Mouse (Mus musculus): Measurements from ENCODE around the gene Cela3a. TPM values are rescaled to one million over a fixed set of nuclear protein-coding genes. Genes with fewer than 3 reads are reported as not detected.

Gene Cela3a
- polyA plus RNA-seq, 1 experiment = not detected

GRCm38 (mm10) chr4:137357517-137358254 lies 51.9 kb downstream of the Cela3a start, which contains the start of gene Cdc42:
Gene Cdc42, minus strand, starts transcription at chr4:137357720.
- Histone ChIP-seq H3K4me3 (ENCODE audit: control insufficient read depth, insufficient read depth, low read length) (peak within 1 kb of the TSS; percentile 99), H3K27me3 (ENCODE audit: control insufficient read depth, insufficient read depth, low read length) (no peaks in the 10 kb centered on the region), H3K4me1 (replicated peaks; ENCODE audit: control insufficient read depth, insufficient read depth, low read length) (peaks cover 15% of the 10 kb centered on the region), H3K27ac (ENCODE audit: control insufficient read depth, insufficient read depth, low read length) (peak within 1 kb of the TSS; percentile 86), H3K36me3 (ENCODE audit: control insufficient read depth, insufficient read depth, low read length) (no peaks in the 10 kb centered on the region)
- TF ChIP-seq CTCF (IDR thresholded peaks at IDR 0.05; ENCODE audit: borderline replicate concordance, control insufficient read depth, extremely low read depth, insufficient read depth, low read length, poor library complexity) (0 out of 2 replicates have a peak, but pooled peaks have one; percentile 56), POLR2A (IDR thresholded peaks at IDR 0.05; ENCODE audit: control insufficient read depth, extremely low read depth, insufficient read depth, low read length, poor library complexity) (peak; percentile 97)
- DNase-seq = peak; percentile 99
- WGBS = under 1% methylated on average over 44 of the region's 44 CpGs

GRCm38 (mm10) chr4:137356674-137357510 lies 52.7 kb downstream of the Cela3a start:
- Histone ChIP-seq H3K36me3 (ENCODE audit: control insufficient read depth, insufficient read depth, low read length) (no peaks in the 10 kb centered on the region), H3K27ac (ENCODE audit: control insufficient read depth, insufficient read depth, low read length) (peak overlapping the region; percentile 58), H3K4me3 (ENCODE audit: control insufficient read depth, insufficient read depth, low read length) (peak overlapping the region; percentile 99), H3K4me1 (replicated peaks; ENCODE audit: control insufficient read depth, insufficient read depth, low read length) (peaks cover 15% of the 10 kb centered on the region), H3K27me3 (ENCODE audit: control insufficient read depth, insufficient read depth, low read length) (no peaks in the 10 kb centered on the region)
- TF ChIP-seq POLR2A (IDR thresholded peaks at IDR 0.05; ENCODE audit: control insufficient read depth, extremely low read depth, insufficient read depth, low read length, poor library complexity) = no peak
- 0 out of 2 replicates have a peak, but pooled peaks have one; percentile 31 for TF ChIP-seq CTCF (IDR thresholded peaks at IDR 0.05; ENCODE audit: borderline replicate concordance, control insufficient read depth, extremely low read depth, insufficient read depth, low read length, poor library complexity)
- peak; percentile 50 for DNase-seq
- WGBS = under 1% methylated on average over 85 of the region's 90 CpGs

Other genes with a start within 250 kb of the Cela3a start
- gene Wnt4, start 132.3 kb downstream of the Cela3a start, polyA plus RNA-seq (2012; rRNA removed) = 8.4 and 9.1 TPM in 2 replicates
- gene Cdc42, start 52.1 kb downstream of the Cela3a start, polyA plus RNA-seq (2012; rRNA removed) = 80.3 and 94.4 TPM in 2 replicates
- 1.1 and 1.4 TPM in 2 replicates for gene Cela3b, start 20.7 kb upstream of the Cela3a start, polyA plus RNA-seq (2012; rRNA removed)
- gene 1700013G24Rik, start 43.5 kb upstream of the Cela3a start, polyA plus RNA-seq (2012; rRNA removed) = 0.22 TPM in 1 of 2 replicates, not detected in the other
- 21.6 and 25.6 TPM in 2 replicates for gene Hspg2, start 59.0 kb upstream of the Cela3a start, polyA plus RNA-seq (2012; rRNA removed)
- gene Ldlrad2, start 164.8 kb upstream of the Cela3a start, polyA plus RNA-seq (2012; rRNA removed) = not detected in 2 replicates
- 95.6 and 109 TPM in 2 replicates for gene Usp48, start 184.0 kb upstream of the Cela3a start, polyA plus RNA-seq (2012; rRNA removed)